Mouse (Mus musculus): ENCODE results near the gene Cwc22.

- no peak for TF ChIP-seq POLR2A (IDR thresholded peaks at IDR 0.05; ENCODE audit: borderline replicate concordance, low read depth, low read length)
- TF ChIP-seq CTCF (IDR thresholded peaks at IDR 0.05; ENCODE audit: low read depth, low read length), result no peak
These were observed 40.0 kb upstream of the Cwc22 start for GRCm38 (mm10) chr2:77985991-77986730.

Data from bone marrow macrophage, adult 2 months (primary cell).